Mouse (Mus musculus) megakaryocyte, embryonic 14.5 days (primary cell): ENCODE data around the gene Nfrkb. TPM values are rescaled to one million over a fixed set of nuclear protein-coding genes. Genes with fewer than 3 reads are reported as not detected.

ENCODE experiments used
- H3K27me3 ChIP-seq: replicated peaks from 2 replicates; pipeline ENCODE3; 2012; ENCODE audit warnings: inconsistent platforms
- H3K36me3 ChIP-seq: replicated peaks from 2 replicates; pipeline ENCODE3; 2012; ENCODE audit warnings: low read length, inconsistent platforms, mixed read lengths
- H3K4me1 ChIP-seq: 2 replicates; pipeline ENCODE4 v1.6.1; 2012; ENCODE audit warnings: inconsistent platforms
- H3K4me3 ChIP-seq: replicated peaks from 2 replicates; pipeline ENCODE3; 2012; ENCODE audit warnings: moderate library complexity, mild to moderate bottlenecking, inconsistent platforms
- H3K9me3 ChIP-seq: 2 replicates; pipeline ENCODE4 v1.6.1; 2012; ENCODE audit warnings: inconsistent platforms
- FLI1 ChIP-seq: IDR thresholded peaks from 2 replicates; pipeline ENCODE4 v1.6.1; 2012; ENCODE audit warnings: low read length, inconsistent platforms, mixed read lengths
- GATA1 ChIP-seq: IDR thresholded peaks from 3 replicates; pipeline ENCODE4 v1.6.1; 2012; ENCODE audit warnings: mixed read lengths, low read length, inconsistent platforms, borderline replicate concordance
- polyA plus RNA-seq: library from polyadenylated mRNA; stranded (reverse); fragments of >175 nt; gene quantifications from 2 replicates; pipeline ENCODE4 v1.2.3, GENCODE M21; 2012; ENCODE audit warnings: low replicate concordance; ENCODE audit not compliant: insufficient read depth

The Nfrkb gene
- 5.4 and 6.0 TPM in 2 replicates for polyA plus RNA-seq

GRCm38 (mm10) chr9:31385947-31386354, at the start of gene Nfrkb:
Gene Nfrkb, plus strand, starts transcription at chr9:31386192.
- H3K4me3 ChIP-seq = peak within 1 kb of the TSS; percentile 96
- TF ChIP-seq GATA1 (no peak), FLI1 (no peak)
- H3K27me3 ChIP-seq = no peaks in the 10 kb centered on the region
- no peaks in the 10 kb centered on the region for H3K9me3 ChIP-seq
- H3K36me3 ChIP-seq = peaks cover 23% of the 10 kb centered on the region
- peaks cover 35% of the 10 kb centered on the region for H3K4me1 ChIP-seq

GRCm38 (mm10) chr9:31344289-31344831, 41.6 kb upstream of the Nfrkb start:
- no peak overlapping the region for H3K4me3 ChIP-seq
- peaks cover 49% of the 10 kb centered on the region for H3K36me3 ChIP-seq
- no peaks in the 10 kb centered on the region for H3K9me3 ChIP-seq
- peaks cover 4% of the 10 kb centered on the region; the same call in 1 of the 2 replicates for H3K4me1 ChIP-seq
- no peaks in the 10 kb centered on the region for H3K27me3 ChIP-seq
- TF ChIP-seq FLI1 (no peak), GATA1 (no peak)

GRCm38 (mm10) chr9:31346575-31347080, 39.4 kb upstream of the Nfrkb start:
- Histone ChIP-seq H3K27me3 (no peaks in the 10 kb centered on the region), H3K9me3 (no peaks in the 10 kb centered on the region), H3K36me3 (peaks cover 49% of the 10 kb centered on the region), H3K4me1 (peaks cover 4% of the 10 kb centered on the region; the same call in 1 of the 2 replicates), H3K4me3 (no peak overlapping the region)
- TF ChIP-seq GATA1 = no peak
- TF ChIP-seq FLI1 = no peak

- Histone ChIP-seq H3K27me3 (no peaks in the 10 kb centered on the region), H3K36me3 (peaks cover 49% of the 10 kb centered on the region), H3K4me3 (no peak overlapping the region), H3K4me1 (peaks cover 9% of the 10 kb centered on the region), H3K9me3 (no peaks in the 10 kb centered on the region)
- TF ChIP-seq FLI1 (no peak), GATA1 (no peak)
Observed at GRCm38 (mm10) chr9:31348458-31348857, 37.5 kb upstream of the Nfrkb start.

- Histone ChIP-seq H3K27me3 (no peaks in the 10 kb centered on the region), H3K9me3 (no peaks in the 10 kb centered on the region), H3K4me1 (peaks cover 8% of the 10 kb centered on the region), H3K36me3 (peaks cover 53% of the 10 kb centered on the region), H3K4me3 (no peak overlapping the region)
- no peak for TF ChIP-seq FLI1
- no peak for TF ChIP-seq GATA1
Observed at GRCm38 (mm10) chr9:31348915-31349314, 37.1 kb upstream of the Nfrkb start.

- no peak for TF ChIP-seq GATA1
- no peak for TF ChIP-seq FLI1
- Histone ChIP-seq H3K36me3 (peaks cover 63% of the 10 kb centered on the region), H3K4me1 (peaks cover 8% of the 10 kb centered on the region), H3K4me3 (no peak overlapping the region), H3K9me3 (no peaks in the 10 kb centered on the region), H3K27me3 (no peaks in the 10 kb centered on the region)
Observed at GRCm38 (mm10) chr9:31352716-31353115, 33.3 kb upstream of the Nfrkb start.

GRCm38 (mm10) chr9:31353518-31353917, 32.5 kb upstream of the Nfrkb start:
- H3K27me3 ChIP-seq = no peaks in the 10 kb centered on the region
- H3K36me3 ChIP-seq = peaks cover 64% of the 10 kb centered on the region
- H3K4me1 ChIP-seq = peaks cover 8% of the 10 kb centered on the region
- H3K9me3 ChIP-seq = no peaks in the 10 kb centered on the region
- TF ChIP-seq GATA1 (no peak), FLI1 (no peak)
- H3K4me3 ChIP-seq = no peak overlapping the region

GRCm38 (mm10) chr9:31354051-31354450, 31.9 kb upstream of the Nfrkb start:
- Histone ChIP-seq H3K4me1 (peaks cover 8% of the 10 kb centered on the region), H3K9me3 (no peaks in the 10 kb centered on the region), H3K4me3 (no peak overlapping the region), H3K27me3 (no peaks in the 10 kb centered on the region), H3K36me3 (peaks cover 64% of the 10 kb centered on the region)
- TF ChIP-seq FLI1 (no peak), GATA1 (no peak)

- H3K27me3 ChIP-seq = no peaks in the 10 kb centered on the region
- peaks cover 63% of the 10 kb centered on the region for H3K36me3 ChIP-seq
- no peaks in the 10 kb centered on the region for H3K9me3 ChIP-seq
- no peaks in the 10 kb centered on the region for H3K4me1 ChIP-seq
- TF ChIP-seq FLI1 = no peak
- TF ChIP-seq GATA1 = no peak
- H3K4me3 ChIP-seq = no peak overlapping the region
Observed at GRCm38 (mm10) chr9:31363698-31364609, 22.0 kb upstream of the Nfrkb start.

- no peaks in the 10 kb centered on the region for H3K9me3 ChIP-seq
- peaks cover 54% of the 10 kb centered on the region for H3K36me3 ChIP-seq
- TF ChIP-seq FLI1 (no peak), GATA1 (no peak)
- H3K27me3 ChIP-seq = no peaks in the 10 kb centered on the region
- no peak overlapping the region for H3K4me3 ChIP-seq
- H3K4me1 ChIP-seq = no peaks in the 10 kb centered on the region
Observed at GRCm38 (mm10) chr9:31365086-31365485, 20.9 kb upstream of the Nfrkb start.
